Mouse (Mus musculus): ENCODE measurements at regions not wholly inside any gene's neighbourhood (a gene's known extent, or its start where the extent isn't known, plus 50 kb on each side); places are given as distances from the start of the nearest gene placed in this dataset.

DNA sequence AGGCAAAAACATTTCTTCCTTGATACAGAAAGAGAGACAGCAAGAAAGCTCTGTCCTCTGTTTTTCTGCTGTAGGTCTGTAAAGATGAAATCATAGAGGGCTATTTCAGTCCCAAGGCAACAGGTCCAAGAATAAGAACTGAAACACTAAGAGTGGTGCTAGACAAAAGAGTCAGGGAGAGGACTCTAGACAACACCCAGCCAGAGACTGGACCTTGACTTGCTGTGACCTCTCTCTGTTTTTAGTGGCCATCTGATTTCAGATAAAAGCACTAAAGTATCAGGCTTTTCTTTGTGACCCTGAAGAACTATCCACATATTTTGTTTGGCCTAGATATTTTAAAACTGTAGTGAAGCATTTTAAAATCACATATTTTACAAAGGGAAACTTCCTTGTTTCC lies 171.6 kb upstream of the Clec14a start:
- TF ChIP-seq CTCF (IDR thresholded peaks at IDR 0.05; ENCODE audit: low read depth) (no peak), EP300 (optimal IDR thresholded peaks at IDR 0.05) (no peak)
